Mouse (Mus musculus) heart, adult 18-20 months (tissue): ENCODE measurements around the gene Adcy2. TPM values are rescaled to one million over a fixed set of nuclear protein-coding genes. Genes with fewer than 3 reads are reported as not detected.

Experiments
- DNase-seq, 2 experiments: peaks; one replicate each; pipeline ENCODE4 v3.0.0; 2021 to 2022; ENCODE audit warnings: mixed read lengths in 1 of 2
- total RNA-seq, 2 experiments: library from RNA; stranded (reverse); gene quantifications; 2 replicates each; pipeline ENCODE4 v1.2.3; 2021

The Adcy2 gene
- total RNA-seq, 2 experiments from 2014 or later = 0.17 to 0.33 TPM

GRCm38 (mm10) chr13:68961580-68961979, 37.8 kb downstream of the Adcy2 start:
- DNase-seq = no peak

GRCm38 (mm10) chr13:68960513-68960912, 38.8 kb downstream of the Adcy2 start:
- no peak for DNase-seq

GRCm38 (mm10) chr13:68959406-68959805, 39.9 kb downstream of the Adcy2 start:
- DNase-seq = no peak

GRCm38 (mm10) chr13:68942735-68943134, 56.6 kb downstream of the Adcy2 start:
- DNase-seq = no peak

- no peak for DNase-seq
Measured at GRCm38 (mm10) chr13:68941429-68941828, 57.9 kb downstream of the Adcy2 start.

- DNase-seq = no peak
Measured at GRCm38 (mm10) chr13:68932283-68932647, 67.1 kb downstream of the Adcy2 start.

GRCm38 (mm10) chr13:68931602-68932282, 67.6 kb downstream of the Adcy2 start:
- no peak for DNase-seq

- DNase-seq = no peak
Measured at GRCm38 (mm10) chr13:68928469-68928868, 70.9 kb downstream of the Adcy2 start.

GRCm38 (mm10) chr13:68913666-68914288, 85.6 kb downstream of the Adcy2 start:
- no peak for DNase-seq

- DNase-seq = no peak
Measured at GRCm38 (mm10) chr13:68906667-68907066, 92.7 kb downstream of the Adcy2 start.

GRCm38 (mm10) chr13:68902708-68903107, 96.6 kb downstream of the Adcy2 start:
- DNase-seq = no peak

GRCm38 (mm10) chr13:68889929-68890593, 109.3 kb downstream of the Adcy2 start:
- DNase-seq = no peak

GRCm38 (mm10) chr13:68868776-68869175, 130.6 kb downstream of the Adcy2 start:
- no peak for DNase-seq

GRCm38 (mm10) chr13:68867940-68868655, 131.2 kb downstream of the Adcy2 start:
- DNase-seq = no peak

- no peak for DNase-seq
Measured at GRCm38 (mm10) chr13:68860036-68860435, 139.3 kb downstream of the Adcy2 start.

- DNase-seq = no peak
Measured at GRCm38 (mm10) chr13:68848265-68848664, 151.1 kb downstream of the Adcy2 start.

GRCm38 (mm10) chr13:68839517-68839916, 159.8 kb downstream of the Adcy2 start:
- no peak for DNase-seq

GRCm38 (mm10) chr13:68836183-68836582, 163.2 kb downstream of the Adcy2 start:
- no peak for DNase-seq

- DNase-seq = no peak
Measured at GRCm38 (mm10) chr13:68835424-68836045, 163.8 kb downstream of the Adcy2 start.

GRCm38 (mm10) chr13:68832141-68832540, 167.2 kb downstream of the Adcy2 start:
- no peak for DNase-seq

- no peak for DNase-seq
Measured at GRCm38 (mm10) chr13:68830030-68830759, 169.1 kb downstream of the Adcy2 start.

GRCm38 (mm10) chr13:68828441-68828840, 170.9 kb downstream of the Adcy2 start:
- no peak for DNase-seq
